Mouse (Mus musculus): Measurements from ENCODE around the gene Ncf2. TPM values are rescaled to one million over a fixed set of nuclear protein-coding genes. Genes with fewer than 3 reads are reported as not detected.
"Not testable (repeated sequence)": the region's sequence is repeated elsewhere in the genome, so short reads cannot be mapped to it uniquely, and the experiment has no call there.

The Ncf2 gene
- polyA plus RNA-seq, 1 experiment from 2014 or later: 10.8 TPM

- H3K4me1 ChIP-seq (ENCODE audit: control insufficient read depth, insufficient read depth, low read length): no peaks in the 10 kb centered on the region
- no peak overlapping the region for H3K9ac ChIP-seq (ENCODE audit: low read length)
- no peak overlapping the region for H3K4me2 ChIP-seq (ENCODE audit: low read depth, low read length)
These were observed 20.8 kb upstream of the Ncf2 start for GRCm38 (mm10) chr1:152779071-152779737.

GRCm38 (mm10) chr1:152784620-152785019 is 15.4 kb upstream of the Ncf2 start:
- no peak for ATAC-seq (ENCODE audit: insufficient read depth, low FRiP score)
- Histone ChIP-seq H3K27ac (ENCODE audit: low read length) (no peak overlapping the region), H3K36me3 (ENCODE audit: control insufficient read depth, insufficient read depth, low read length) (no peaks in the 10 kb centered on the region), H3K27me3 (ENCODE audit: control insufficient read depth, insufficient read depth, low read length) (no peaks in the 10 kb centered on the region), H3K4me3 (replicated peaks; ENCODE audit: low read length) (no peak overlapping the region), H3K4me1 (ENCODE audit: control insufficient read depth, insufficient read depth, low read length) (no peaks in the 10 kb centered on the region), H3K4me2 (ENCODE audit: low read depth, low read length) (no peak overlapping the region), H3K9ac (ENCODE audit: low read length) (no peak overlapping the region), H3K9me3 (replicated peaks; ENCODE audit: control insufficient read depth, low read length) (no peaks in the 10 kb centered on the region)
- 93% methylated on average over 8 of the region's 8 CpGs for WGBS

More at GRCm38 (mm10) chr1:152779071-152779737, 20.8 kb upstream of the Ncf2 start:
- no peaks in the 10 kb centered on the region for H3K9me3 ChIP-seq (replicated peaks; ENCODE audit: control insufficient read depth, low read length)
- ATAC-seq (ENCODE audit: insufficient read depth, low FRiP score): peak; percentile 80; the same call in 1 of the 2 replicates
- H3K27me3 ChIP-seq (ENCODE audit: control insufficient read depth, insufficient read depth, low read length): no peaks in the 10 kb centered on the region
- WGBS: 24% methylated on average over 10 of the region's 10 CpGs
- H3K27ac ChIP-seq (ENCODE audit: low read length): no peak overlapping the region
- no peak overlapping the region for H3K4me3 ChIP-seq (replicated peaks; ENCODE audit: low read length)
- H3K36me3 ChIP-seq (ENCODE audit: control insufficient read depth, insufficient read depth, low read length): peaks cover 11% of the 10 kb centered on the region

- not testable (repeated sequence) for H3K4me3 ChIP-seq (replicated peaks; ENCODE audit: low read length); H3K4me2 ChIP-seq (ENCODE audit: low read depth, low read length); H3K36me3 ChIP-seq (ENCODE audit: control insufficient read depth, insufficient read depth, low read length); ATAC-seq (ENCODE audit: insufficient read depth, low FRiP score); H3K9ac ChIP-seq (ENCODE audit: low read length); H3K27me3 ChIP-seq (ENCODE audit: control insufficient read depth, insufficient read depth, low read length); H3K4me1 ChIP-seq (ENCODE audit: control insufficient read depth, insufficient read depth, low read length); H3K9me3 ChIP-seq (replicated peaks; ENCODE audit: control insufficient read depth, low read length); H3K27ac ChIP-seq (ENCODE audit: low read length)
- 72% methylated on average over 3 of the region's 3 CpGs for WGBS
These were observed 14.5 kb upstream of the Ncf2 start for GRCm38 (mm10) chr1:152785446-152785845.

- H3K4me2 ChIP-seq (ENCODE audit: low read depth, low read length): no peak overlapping the region
- H3K9ac ChIP-seq (ENCODE audit: low read length): no peak overlapping the region
- no peak overlapping the region for H3K4me3 ChIP-seq (replicated peaks; ENCODE audit: low read length)
- WGBS: 82% methylated on average over 4 of the region's 4 CpGs
- ATAC-seq (ENCODE audit: insufficient read depth, low FRiP score): no peak
- no peaks in the 10 kb centered on the region for H3K27me3 ChIP-seq (ENCODE audit: control insufficient read depth, insufficient read depth, low read length)
- no peaks in the 10 kb centered on the region for H3K36me3 ChIP-seq (ENCODE audit: control insufficient read depth, insufficient read depth, low read length)
- H3K27ac ChIP-seq (ENCODE audit: low read length): no peak overlapping the region
- H3K4me1 ChIP-seq (ENCODE audit: control insufficient read depth, insufficient read depth, low read length): peaks cover 4% of the 10 kb centered on the region; the same call in 1 of the 2 replicates
- no peaks in the 10 kb centered on the region for H3K9me3 ChIP-seq (replicated peaks; ENCODE audit: control insufficient read depth, low read length)
These were observed 13.0 kb upstream of the Ncf2 start for GRCm38 (mm10) chr1:152786953-152787352.

GRCm38 (mm10) chr1:152788121-152788660 is 11.8 kb upstream of the Ncf2 start:
- Histone ChIP-seq H3K4me3 (replicated peaks; ENCODE audit: low read length) (no peak overlapping the region), H3K27me3 (ENCODE audit: control insufficient read depth, insufficient read depth, low read length) (no peaks in the 10 kb centered on the region), H3K4me1 (ENCODE audit: control insufficient read depth, insufficient read depth, low read length) (peaks cover 4% of the 10 kb centered on the region; the same call in 1 of the 2 replicates), H3K9me3 (replicated peaks; ENCODE audit: control insufficient read depth, low read length) (no peaks in the 10 kb centered on the region), H3K27ac (ENCODE audit: low read length) (no peak overlapping the region), H3K4me2 (ENCODE audit: low read depth, low read length) (no peak overlapping the region), H3K36me3 (ENCODE audit: control insufficient read depth, insufficient read depth, low read length) (no peaks in the 10 kb centered on the region), H3K9ac (ENCODE audit: low read length) (no peak overlapping the region)
- WGBS: 39% methylated on average over 4 of the region's 4 CpGs
- no peak for ATAC-seq (ENCODE audit: insufficient read depth, low FRiP score)

- ATAC-seq (ENCODE audit: insufficient read depth, low FRiP score): no peak
- H3K27ac ChIP-seq (ENCODE audit: low read length): no peak overlapping the region
- H3K9me3 ChIP-seq (replicated peaks; ENCODE audit: control insufficient read depth, low read length): no peaks in the 10 kb centered on the region
- no peak overlapping the region for H3K4me3 ChIP-seq (replicated peaks; ENCODE audit: low read length)
- no peaks in the 10 kb centered on the region for H3K36me3 ChIP-seq (ENCODE audit: control insufficient read depth, insufficient read depth, low read length)
- WGBS: 33% methylated on average over 12 of the region's 12 CpGs
- H3K4me1 ChIP-seq (ENCODE audit: control insufficient read depth, insufficient read depth, low read length): peaks cover 4% of the 10 kb centered on the region; the same call in 1 of the 2 replicates
- no peak overlapping the region for H3K9ac ChIP-seq (ENCODE audit: low read length)
- H3K27me3 ChIP-seq (ENCODE audit: control insufficient read depth, insufficient read depth, low read length): no peaks in the 10 kb centered on the region
- H3K4me2 ChIP-seq (ENCODE audit: low read depth, low read length): no peak overlapping the region
These were observed 9.7 kb upstream of the Ncf2 start for GRCm38 (mm10) chr1:152790254-152790653.

GRCm38 (mm10) chr1:152790821-152791220 is 9.2 kb upstream of the Ncf2 start:
- no peak overlapping the region for H3K4me2 ChIP-seq (ENCODE audit: low read depth, low read length)
- no peak overlapping the region for H3K27ac ChIP-seq (ENCODE audit: low read length)
- peaks cover 4% of the 10 kb centered on the region; the same call in 1 of the 2 replicates for H3K4me1 ChIP-seq (ENCODE audit: control insufficient read depth, insufficient read depth, low read length)
- H3K27me3 ChIP-seq (ENCODE audit: control insufficient read depth, insufficient read depth, low read length): no peaks in the 10 kb centered on the region
- peak; percentile 32; the same call in 1 of the 2 replicates for ATAC-seq (ENCODE audit: insufficient read depth, low FRiP score)
- H3K9me3 ChIP-seq (replicated peaks; ENCODE audit: control insufficient read depth, low read length): no peaks in the 10 kb centered on the region
- no peak overlapping the region for H3K9ac ChIP-seq (ENCODE audit: low read length)
- WGBS: 14% methylated on average over 6 of the region's 6 CpGs
- no peak overlapping the region for H3K4me3 ChIP-seq (replicated peaks; ENCODE audit: low read length)
- no peaks in the 10 kb centered on the region for H3K36me3 ChIP-seq (ENCODE audit: control insufficient read depth, insufficient read depth, low read length)

GRCm38 (mm10) chr1:152791269-152791668 is 8.7 kb upstream of the Ncf2 start:
- Histone ChIP-seq H3K4me2 (ENCODE audit: low read depth, low read length) (no peak overlapping the region), H3K27me3 (ENCODE audit: control insufficient read depth, insufficient read depth, low read length) (no peaks in the 10 kb centered on the region), H3K36me3 (ENCODE audit: control insufficient read depth, insufficient read depth, low read length) (no peaks in the 10 kb centered on the region), H3K9me3 (replicated peaks; ENCODE audit: control insufficient read depth, low read length) (no peaks in the 10 kb centered on the region), H3K9ac (ENCODE audit: low read length) (no peak overlapping the region), H3K4me1 (ENCODE audit: control insufficient read depth, insufficient read depth, low read length) (peaks cover 4% of the 10 kb centered on the region; the same call in 1 of the 2 replicates), H3K4me3 (replicated peaks; ENCODE audit: low read length) (no peak overlapping the region), H3K27ac (ENCODE audit: low read length) (no peak overlapping the region)
- no peak for ATAC-seq (ENCODE audit: insufficient read depth, low FRiP score)
- 40% methylated on average over 4 of the region's 4 CpGs for WGBS

- H3K4me3 ChIP-seq (replicated peaks; ENCODE audit: low read length): no peak overlapping the region
- no peak overlapping the region for H3K4me2 ChIP-seq (ENCODE audit: low read depth, low read length)
- 67% methylated on average over 12 of the region's 12 CpGs for WGBS
- H3K27me3 ChIP-seq (ENCODE audit: control insufficient read depth, insufficient read depth, low read length): no peaks in the 10 kb centered on the region
- ATAC-seq (ENCODE audit: insufficient read depth, low FRiP score): no peak
- H3K9me3 ChIP-seq (replicated peaks; ENCODE audit: control insufficient read depth, low read length): no peaks in the 10 kb centered on the region
- H3K36me3 ChIP-seq (ENCODE audit: control insufficient read depth, insufficient read depth, low read length): no peaks in the 10 kb centered on the region
- H3K9ac ChIP-seq (ENCODE audit: low read length): no peak overlapping the region
- peaks cover 4% of the 10 kb centered on the region; the same call in 1 of the 2 replicates for H3K4me1 ChIP-seq (ENCODE audit: control insufficient read depth, insufficient read depth, low read length)
- H3K27ac ChIP-seq (ENCODE audit: low read length): no peak overlapping the region
These were observed 7.1 kb upstream of the Ncf2 start for GRCm38 (mm10) chr1:152792736-152793494.
